Mouse (Mus musculus): ENCODE measurements at regions not wholly inside any gene's neighbourhood (a gene's known extent, or its start where the extent isn't known, plus 50 kb on each side); places are given as distances from the start of the nearest gene placed in this dataset.

- TF ChIP-seq POLR2A (IDR thresholded peaks at IDR 0.05; ENCODE audit: low read depth, low read length), result no peak
- no peak for TF ChIP-seq CTCF (IDR thresholded peaks at IDR 0.05; ENCODE audit: borderline replicate concordance, insufficient read depth, low read length)
These were observed 76.6 kb downstream of the Gm13691 start for GRCm38 (mm10) chr2:84066785-84067526.
